Mouse (Mus musculus) stomach, postnatal 0 days (tissue): ENCODE results near the gene Cfap57.

ENCODE experiments used
- CTCF ChIP-seq: IDR thresholded peaks from 2 replicates; pipeline ENCODE4 v1.5.1; 2016; ENCODE audit warnings: antibody characterized with exemption, low read depth, mild to moderate bottlenecking, moderate library complexity
- EP300 ChIP-seq: optimal IDR thresholded peaks from 2 replicates; pipeline ENCODE3; 2016; ENCODE audit warnings: antibody characterized with exemption

DNA sequence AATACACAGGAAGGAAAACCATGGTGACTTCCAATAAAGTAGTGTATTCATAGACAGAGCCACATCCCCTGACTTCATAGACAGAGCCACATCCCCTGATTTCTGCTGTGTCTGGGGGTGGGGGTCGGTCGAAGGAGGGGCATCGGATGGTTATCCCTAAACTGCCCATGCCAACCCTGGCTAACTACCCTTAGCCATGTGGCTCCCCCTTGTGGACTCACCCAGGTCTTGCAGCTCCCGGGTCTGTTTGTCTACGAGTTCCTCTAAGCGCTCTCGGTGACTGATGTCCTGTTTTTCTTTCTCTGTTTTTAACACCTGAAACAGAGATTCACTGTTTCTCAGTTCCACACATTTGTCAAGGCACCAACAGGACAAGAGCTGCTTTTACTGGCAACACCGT, 37.9 kb downstream of the Cfap57 start:
- TF ChIP-seq CTCF (peak; percentile 22; the same call in 1 of the 2 replicates), EP300 (no peak)
